Mouse (Mus musculus) common myeloid progenitor, adult 5-6 weeks (primary cell): ENCODE data around the gene Itga10. TPM values are rescaled to one million over a fixed set of nuclear protein-coding genes. Genes with fewer than 3 reads are reported as not detected.
A peak's percentile ranks its signal among the peaks of the same experiment; 100 is the strongest.

ENCODE experiments used
- ATAC-seq: replicated peaks from 2 replicates; pipeline ENCODE4 v1.8.0; 2016; ENCODE audit warnings: low read depth, mild to moderate bottlenecking, moderate TSS enrichment, inconsistent platforms; ENCODE audit not compliant: poor library complexity, severe bottlenecking
- total RNA-seq: library from RNA; stranded (forward); fragments of 200-1000, 187-1606 nt; gene quantifications from 2 replicates; pipeline ENCODE4 v1.2.3, GENCODE M21; 2017

The Itga10 gene
- total RNA-seq, 1 experiment from 2014 or later = 0.37 TPM

- peak; percentile 81 for ATAC-seq
These were observed 62.7 kb downstream of the Itga10 start, which contains the start of gene Nudt17 for GRCm38 (mm10) chr3:96707903-96708683. Gene Nudt17, minus strand, starts transcription at chr3:96708562.

- no peak for ATAC-seq
These were observed 63.3 kb downstream of the Itga10 start for GRCm38 (mm10) chr3:96708684-96709064.

Other genes with a start within 250 kb of the Itga10 start
- not detected in 2 replicates for gene BC107364, start 193.3 kb upstream of the Itga10 start, total RNA-seq
- not detected in 2 replicates for gene Hfe2, start 120.4 kb upstream of the Itga10 start, total RNA-seq
- gene Txnip, start 87.6 kb upstream of the Itga10 start, total RNA-seq = 163 and 170 TPM in 2 replicates
- gene Gm16253, start 68.6 kb upstream of the Itga10 start, total RNA-seq = not detected in 2 replicates
- gene Polr3gl, start 51.4 kb upstream of the Itga10 start, total RNA-seq = 47.2 and 48.1 TPM in 2 replicates
- not detected in 2 replicates for gene Ankrd34a, start 48.9 kb upstream of the Itga10 start, total RNA-seq
- 1.3 and 3.2 TPM in 2 replicates for gene Lix1l, start 44.4 kb upstream of the Itga10 start, total RNA-seq
- gene Rbm8a, start 15.7 kb upstream of the Itga10 start, total RNA-seq = 81.2 and 82.9 TPM in 2 replicates
- 20.1 and 22.3 TPM in 2 replicates for gene Pex11b, start 10.2 kb upstream of the Itga10 start, total RNA-seq
- gene Gm42957, start 10.1 kb upstream of the Itga10 start, total RNA-seq = not detected in 2 replicates
- not detected in 2 replicates for gene Ankrd35, start 24.5 kb downstream of the Itga10 start, total RNA-seq
- gene Pias3, start 50.8 kb downstream of the Itga10 start, total RNA-seq = 4.7 and 6.2 TPM in 2 replicates
- 0.15 TPM in 1 of 2 replicates, not detected in the other for gene Nudt17, start 63.0 kb downstream of the Itga10 start, total RNA-seq
- 19.8 and 25.8 TPM in 2 replicates for gene Polr3c, start 82.0 kb downstream of the Itga10 start, total RNA-seq
- 56.2 and 69.8 TPM in 2 replicates for gene Rnf115, start 82.1 kb downstream of the Itga10 start, total RNA-seq
- 0.50 and 1.5 TPM in 2 replicates for gene Pdzk1, start 183.7 kb downstream of the Itga10 start, total RNA-seq
- not detected in 2 replicates for gene Cd160, start 183.8 kb downstream of the Itga10 start, total RNA-seq